Mouse (Mus musculus) CD4-positive helper T cell, adult 2 months (primary cell): ENCODE data around the gene Auh.

Experiments
- DNase-seq: peaks from one replicate; pipeline ENCODE4 v3.0.0-alpha.2; 2012; ENCODE audit warnings: low read depth, missing footprints, low spot score

Auh gene

DNA sequence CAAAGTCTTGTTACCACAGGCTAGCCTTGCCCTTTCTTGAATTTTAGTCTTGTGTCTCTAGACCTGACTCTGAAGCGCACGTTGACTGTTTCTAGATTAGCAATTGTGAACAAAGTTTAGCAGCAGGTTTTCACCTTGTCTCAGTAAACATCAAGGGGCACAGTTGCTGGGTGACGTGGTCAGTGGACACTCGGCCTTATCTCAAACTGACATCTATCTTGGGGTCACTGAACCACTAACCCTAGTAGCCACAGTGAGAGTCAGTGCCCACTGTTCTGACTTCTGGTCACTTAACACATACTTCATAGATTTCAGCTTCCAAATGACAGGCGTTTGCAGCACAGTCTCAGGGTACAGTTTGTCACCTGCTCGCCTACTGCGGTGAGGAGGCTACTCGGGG lies 93.2 kb downstream of the Auh start:
- no peak for DNase-seq

DNA sequence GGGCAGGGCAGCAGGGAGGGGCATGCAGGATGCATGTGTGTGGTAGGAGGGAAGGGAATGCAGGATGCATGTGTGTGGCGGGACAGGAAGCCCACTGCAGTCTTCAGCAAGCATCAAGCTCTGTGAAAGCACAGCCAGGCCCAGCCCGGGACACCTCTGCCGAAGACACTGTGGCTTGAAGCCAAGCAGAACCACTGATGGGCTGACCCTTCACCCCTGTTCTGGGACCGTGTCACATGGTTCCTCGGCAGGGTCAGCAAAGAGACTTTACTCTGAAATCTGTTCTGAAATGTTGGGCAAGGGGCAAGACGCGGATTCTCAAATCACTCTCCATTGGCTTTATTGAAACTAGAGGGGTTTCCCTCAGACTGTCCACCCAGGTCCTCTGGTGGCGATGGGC lies 94.9 kb downstream of the Auh start:
- DNase-seq: no peak

DNA sequence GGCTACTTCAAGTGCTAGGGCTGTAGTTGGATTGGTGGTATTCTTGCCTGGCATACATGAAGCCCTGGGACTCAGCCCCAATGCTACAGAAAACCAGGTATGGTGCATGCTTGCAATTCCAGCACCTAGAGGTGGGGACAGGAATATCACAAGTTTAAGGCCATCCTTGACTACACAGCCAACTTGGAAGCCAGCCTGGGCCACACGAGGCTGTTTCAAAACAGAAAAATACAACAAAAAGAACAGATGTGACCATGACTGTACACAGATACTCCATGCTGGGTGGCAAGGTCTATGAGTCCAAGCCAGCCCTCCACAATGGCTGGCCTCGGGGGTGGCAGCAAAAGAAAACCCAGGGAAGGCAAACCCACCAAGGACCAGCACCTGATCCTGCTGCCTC lies 95.7 kb downstream of the Auh start:
- DNase-seq: no peak

DNA sequence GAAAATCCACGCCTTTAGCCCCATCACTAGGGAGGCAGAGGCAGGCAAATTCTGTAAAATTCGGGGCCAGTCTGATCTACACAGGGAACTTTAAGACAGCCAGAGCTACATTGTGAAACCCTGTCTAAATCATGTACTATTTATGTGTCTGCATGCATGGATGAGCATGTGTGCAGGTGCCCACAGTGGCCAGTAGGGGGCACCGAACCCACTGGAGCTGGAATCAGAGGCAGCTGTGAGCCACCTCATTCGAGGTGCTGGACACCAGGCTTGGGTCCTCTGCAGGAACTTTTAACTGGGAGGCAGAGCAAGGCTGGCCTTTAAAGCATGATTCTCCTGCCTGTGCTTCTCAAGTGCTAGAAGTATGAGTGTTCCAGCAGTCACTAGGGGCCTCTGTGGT lies 96.3 kb downstream of the Auh start:
- DNase-seq: no peak

DNA sequence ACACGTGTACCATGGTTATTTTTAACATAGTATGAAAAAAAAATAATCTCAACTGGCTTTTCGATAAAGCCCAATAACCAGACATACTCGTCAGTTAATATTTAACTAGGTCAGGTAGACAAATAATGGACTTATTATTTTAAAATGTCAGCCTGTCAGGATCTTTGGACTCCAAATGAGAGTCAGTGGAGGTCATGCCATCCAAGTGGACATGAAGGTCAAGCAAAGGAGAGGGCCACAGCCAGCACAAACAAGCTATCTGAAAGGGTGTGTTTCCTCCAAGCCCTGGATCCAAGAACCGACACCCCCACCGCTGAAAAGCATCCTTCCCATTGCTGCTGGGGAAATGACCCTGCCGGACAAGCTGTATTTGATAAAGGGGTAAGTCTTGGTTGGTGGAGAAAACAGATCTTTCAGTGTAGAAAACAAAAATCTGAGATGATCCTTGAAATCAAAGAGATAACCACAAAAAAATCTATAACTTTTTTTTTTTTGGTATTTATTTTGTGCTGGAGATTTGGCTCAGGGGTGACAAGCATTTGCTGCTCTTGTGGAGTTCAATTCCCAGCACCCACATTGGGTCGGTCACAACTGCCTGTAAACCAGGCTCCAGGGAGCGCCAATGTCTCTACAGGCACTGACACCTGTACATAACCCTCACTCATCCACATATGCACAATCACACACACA lies 96.9 kb downstream of the Auh start:
- no peak for DNase-seq

DNA sequence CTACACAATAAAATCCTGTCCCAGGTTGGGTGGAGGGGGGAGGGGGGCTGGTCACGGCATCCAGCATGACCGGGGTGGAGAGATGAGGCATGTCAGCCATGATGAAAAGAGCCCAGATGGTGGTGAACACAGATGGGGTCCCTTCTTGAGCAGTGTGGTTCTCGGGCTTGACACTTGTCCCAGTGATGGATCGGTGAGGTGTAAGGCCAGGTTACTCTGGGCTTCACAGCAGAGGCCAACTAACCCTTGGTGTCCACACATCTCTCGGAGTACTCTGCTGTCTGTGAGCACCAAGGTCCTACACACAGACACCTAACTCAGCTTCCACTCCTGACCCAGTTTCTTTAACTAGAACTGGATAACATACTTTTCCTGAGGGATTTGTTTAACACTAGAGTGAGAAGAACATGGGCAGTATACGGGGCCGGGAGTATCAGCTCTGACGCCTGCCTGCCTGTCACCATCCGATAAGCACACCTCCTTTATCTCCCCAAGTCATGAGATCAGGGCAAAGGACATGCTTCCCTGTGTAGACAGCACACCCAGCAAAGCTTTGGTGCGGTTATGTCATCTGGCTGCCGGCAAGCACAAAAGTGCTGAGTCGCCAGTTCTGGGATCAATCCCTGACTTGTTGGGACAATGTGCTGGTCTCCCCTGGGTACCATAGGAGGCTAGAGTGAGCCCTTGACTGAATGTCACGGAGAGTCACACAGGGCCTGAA lies 98.3 kb downstream of the Auh start:
- DNase-seq: no peak

DNA sequence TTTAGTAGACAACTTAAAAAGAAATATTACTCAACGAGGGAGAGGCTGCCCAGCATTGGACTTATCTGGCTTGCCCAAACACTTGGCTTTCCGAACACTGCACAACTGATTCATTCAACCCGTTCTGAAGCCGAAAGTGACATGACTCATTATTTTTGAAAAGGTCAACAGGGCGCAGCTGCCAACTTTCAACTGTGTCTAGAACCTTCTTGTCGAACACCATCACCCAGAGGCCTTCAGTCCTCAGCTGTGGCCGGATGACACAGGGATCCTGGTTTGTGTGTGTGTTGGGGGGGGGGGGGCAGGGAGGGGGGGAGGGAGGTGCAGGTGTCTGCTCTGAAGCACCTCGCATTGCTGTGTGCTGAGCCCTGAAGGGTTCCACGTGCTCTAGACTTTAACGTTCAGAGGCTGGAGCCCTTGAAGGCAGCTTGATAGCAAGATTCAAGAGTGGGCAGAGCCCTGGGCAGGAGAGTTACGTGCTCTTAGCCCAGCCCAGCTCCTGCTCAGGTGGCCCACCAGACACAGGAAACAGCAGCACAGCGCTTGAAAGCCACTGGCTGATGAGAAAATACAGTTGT lies 100.4 kb downstream of the Auh start:
- peak; percentile 62 for DNase-seq

DNA sequence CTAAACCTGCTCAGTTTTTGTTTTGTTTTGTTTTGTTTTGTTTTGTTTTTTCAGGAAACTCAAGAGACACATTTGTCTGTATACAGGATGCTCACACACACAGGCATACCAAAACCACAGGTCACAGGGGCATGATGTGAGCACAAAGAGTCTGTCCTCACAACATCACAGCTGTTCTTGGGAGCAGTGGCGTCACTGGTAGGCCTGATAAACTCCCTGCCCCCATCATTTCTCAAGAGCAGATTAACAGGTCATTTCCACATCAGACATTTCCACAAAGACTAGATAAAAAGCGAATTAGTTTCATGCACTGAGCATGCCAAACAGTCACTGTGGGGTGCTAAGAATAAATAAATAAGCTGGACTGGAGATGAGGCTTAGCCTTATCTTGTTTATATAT lies 101.3 kb downstream of the Auh start:
- peak; percentile 61 for DNase-seq

DNA sequence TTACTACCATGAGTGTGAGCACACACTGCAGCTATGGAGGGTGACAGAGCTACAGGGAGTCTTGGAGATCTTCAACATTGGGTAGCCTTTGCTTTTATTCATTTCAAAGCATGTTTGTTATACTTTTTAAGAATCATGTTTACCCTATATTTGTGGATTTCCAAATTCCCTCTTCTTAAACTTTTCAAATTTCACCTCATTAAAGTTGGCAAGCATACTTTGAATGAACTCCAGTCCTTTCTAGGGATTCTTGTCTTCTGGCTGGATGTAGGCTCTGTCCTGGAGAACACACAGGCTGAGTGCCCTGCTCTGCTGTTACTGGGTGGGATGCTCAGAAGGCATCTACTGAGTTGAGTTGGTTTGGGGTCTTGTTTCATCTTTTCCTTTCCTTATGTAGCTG lies 102.8 kb downstream of the Auh start:
- no peak for DNase-seq

DNA sequence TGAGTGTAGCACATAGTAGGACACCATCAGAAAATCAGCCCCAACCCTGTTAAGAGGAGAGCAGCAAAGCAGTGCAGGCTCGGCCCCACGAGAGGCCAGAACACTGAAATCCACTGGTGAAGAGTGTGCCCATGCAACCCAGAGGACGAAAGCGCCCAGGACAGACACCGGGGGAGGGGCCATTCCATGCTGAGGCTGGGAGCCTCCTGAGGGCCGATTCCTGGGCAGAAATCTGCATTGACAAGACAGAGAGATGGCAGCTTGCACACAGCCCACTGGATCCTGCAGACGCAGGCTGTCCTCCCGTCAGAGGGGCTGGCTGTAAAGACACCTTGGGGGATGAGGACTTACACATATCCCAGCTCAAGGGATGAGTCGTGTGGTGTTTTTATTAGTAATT lies 104.7 kb downstream of the Auh start:
- DNase-seq: no peak

DNA sequence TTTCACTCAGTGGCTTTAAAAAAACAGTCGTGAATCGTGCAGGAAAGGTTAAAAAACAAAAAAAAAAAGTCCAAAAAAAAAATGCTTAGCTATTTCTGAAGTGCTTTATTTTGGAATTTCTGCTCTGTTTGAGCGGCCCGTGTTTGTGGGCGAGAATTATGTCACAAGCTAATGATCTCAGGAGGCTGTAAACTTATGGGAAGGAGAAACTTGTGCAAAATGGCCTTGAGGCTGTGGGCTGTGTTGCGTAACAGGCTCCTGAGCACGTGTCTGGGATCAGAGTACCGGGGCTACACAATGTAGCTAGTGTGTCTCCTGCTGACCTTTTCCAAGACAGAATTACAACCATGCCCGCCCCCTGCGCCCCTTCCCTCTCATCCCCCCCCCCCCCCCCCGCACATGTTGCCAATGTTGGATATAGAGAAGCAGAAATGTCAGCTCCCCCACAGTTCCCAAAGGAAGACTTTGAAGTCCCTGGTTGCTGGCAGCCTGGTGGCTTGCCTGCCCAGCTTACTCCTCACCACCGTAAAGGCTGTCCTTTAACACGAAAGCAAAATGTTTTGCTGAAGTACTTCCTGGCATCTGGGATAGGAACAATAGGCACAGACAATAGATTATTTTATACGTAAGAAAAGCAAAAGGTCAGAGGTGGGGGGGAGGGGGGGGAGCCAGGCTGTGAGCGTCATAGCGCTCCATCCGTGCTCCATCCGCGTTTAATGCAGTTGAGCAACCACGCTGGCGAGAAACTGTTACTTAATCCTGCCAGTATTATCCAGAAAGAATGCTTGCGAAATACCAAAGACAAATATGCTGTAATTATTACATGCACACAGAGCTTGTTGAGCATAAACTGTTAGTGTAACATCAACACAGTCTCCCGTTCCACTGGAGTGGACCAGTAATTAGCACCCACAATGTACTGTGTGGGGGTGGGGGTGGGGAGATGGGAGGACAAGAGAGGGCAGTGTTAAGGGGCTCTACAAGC lies 107.0 kb downstream of the Auh start:
- DNase-seq: peak; percentile 43

DNA sequence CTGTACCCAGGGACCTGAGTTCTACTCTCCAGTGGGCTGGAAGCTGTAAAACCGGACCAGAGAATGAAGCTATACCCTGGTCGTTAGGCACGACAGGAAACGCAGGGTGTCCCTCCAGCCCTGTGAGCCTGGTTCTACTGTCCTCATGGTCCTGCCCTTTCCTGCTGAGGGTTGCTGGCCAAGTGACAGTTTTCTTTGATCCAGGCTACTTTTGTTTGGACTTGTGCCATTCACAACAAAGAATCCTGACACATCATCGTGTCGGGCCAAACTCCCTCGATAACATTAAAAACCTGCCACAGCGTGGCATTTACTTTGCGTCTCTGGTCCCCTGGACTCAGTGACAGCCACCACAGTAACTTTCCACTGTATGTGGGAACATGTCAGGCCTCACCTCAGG lies 107.9 kb downstream of the Auh start:
- DNase-seq: no peak

DNA sequence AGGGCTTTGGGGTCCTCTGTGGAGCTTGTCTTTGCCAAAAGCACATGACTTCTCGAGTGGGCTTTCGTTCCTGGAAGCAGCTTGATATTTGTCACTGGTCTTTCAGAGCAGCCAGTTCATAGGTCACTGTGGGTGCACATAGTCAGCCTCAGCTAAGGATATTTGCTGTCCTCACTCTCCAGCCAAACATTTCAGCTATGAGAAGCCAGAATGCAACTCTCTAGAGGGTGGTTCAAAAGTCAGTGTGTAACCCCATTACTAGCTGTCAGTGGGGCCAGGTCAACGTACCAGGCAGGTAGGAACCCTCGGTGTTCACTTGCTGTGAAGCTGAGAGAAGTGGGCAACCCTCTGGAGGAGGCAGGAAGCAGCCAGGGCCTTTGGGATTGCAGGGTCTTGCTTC lies 109.6 kb downstream of the Auh start:
- no peak for DNase-seq

DNA sequence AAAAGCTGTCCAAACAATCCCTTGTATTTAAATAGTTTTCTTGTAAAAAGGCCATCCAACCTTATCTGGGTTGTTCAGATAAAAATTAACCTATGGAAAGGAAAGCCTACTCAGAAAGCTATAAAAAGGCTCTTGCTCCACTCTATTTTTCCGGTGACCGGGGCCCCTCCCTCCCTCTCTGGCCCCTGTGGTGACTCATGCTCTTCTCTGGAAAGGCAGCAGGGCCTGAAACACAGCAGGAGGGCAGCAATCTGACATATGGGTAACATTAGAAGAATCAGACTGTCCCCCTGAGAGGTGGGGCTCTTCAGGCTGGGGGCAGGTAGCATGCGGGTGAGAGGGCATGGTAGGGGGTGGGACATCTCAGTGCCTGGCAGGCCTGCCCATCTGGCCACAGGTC lies 110.7 kb downstream of the Auh start:
- no peak for DNase-seq

DNA sequence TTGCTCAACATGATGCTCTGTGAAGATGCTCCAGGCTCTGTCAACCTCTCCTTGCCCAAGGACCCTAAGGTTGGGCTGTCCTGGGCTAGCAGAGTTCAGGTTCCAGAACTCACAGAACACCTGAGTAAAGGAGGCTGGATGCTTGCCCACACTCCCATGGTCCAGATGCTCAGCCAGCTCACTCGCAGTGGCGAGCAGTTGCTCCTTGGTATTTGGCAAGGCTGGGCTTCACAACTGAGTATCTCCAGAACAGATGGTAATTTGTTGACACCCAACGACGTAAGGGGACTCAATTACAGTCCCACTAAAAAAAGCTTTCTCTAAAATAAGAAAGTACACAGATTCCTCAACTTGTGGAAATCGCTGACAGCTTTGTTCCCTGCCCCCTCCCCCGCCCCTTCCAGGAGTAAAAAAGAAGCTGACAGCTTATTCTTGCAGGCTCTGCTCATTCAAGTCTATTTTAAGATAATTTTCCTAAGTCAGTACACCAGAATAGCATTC lies 111.4 kb downstream of the Auh start:
- no peak for DNase-seq

DNA sequence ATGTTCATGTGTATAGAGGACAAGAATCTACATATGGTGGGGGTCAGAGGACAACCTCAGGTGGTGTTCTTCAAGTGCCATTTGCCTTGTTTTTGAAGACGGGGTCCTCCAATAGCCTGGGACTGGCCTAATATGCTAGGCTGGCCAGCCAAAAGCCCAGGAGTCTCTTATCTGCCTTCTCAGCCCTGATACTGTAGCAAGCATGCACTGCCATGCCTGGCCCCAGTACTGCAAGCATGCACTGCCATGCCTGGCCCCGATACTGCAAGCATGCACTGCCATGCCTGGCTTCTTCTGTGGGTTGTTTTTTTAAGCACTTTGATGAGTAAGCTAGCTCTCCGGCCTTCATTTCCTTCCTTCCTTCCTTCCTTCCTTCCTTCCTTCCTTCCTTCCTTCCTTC lies 115.7 kb downstream of the Auh start:
- no peak for DNase-seq

DNA sequence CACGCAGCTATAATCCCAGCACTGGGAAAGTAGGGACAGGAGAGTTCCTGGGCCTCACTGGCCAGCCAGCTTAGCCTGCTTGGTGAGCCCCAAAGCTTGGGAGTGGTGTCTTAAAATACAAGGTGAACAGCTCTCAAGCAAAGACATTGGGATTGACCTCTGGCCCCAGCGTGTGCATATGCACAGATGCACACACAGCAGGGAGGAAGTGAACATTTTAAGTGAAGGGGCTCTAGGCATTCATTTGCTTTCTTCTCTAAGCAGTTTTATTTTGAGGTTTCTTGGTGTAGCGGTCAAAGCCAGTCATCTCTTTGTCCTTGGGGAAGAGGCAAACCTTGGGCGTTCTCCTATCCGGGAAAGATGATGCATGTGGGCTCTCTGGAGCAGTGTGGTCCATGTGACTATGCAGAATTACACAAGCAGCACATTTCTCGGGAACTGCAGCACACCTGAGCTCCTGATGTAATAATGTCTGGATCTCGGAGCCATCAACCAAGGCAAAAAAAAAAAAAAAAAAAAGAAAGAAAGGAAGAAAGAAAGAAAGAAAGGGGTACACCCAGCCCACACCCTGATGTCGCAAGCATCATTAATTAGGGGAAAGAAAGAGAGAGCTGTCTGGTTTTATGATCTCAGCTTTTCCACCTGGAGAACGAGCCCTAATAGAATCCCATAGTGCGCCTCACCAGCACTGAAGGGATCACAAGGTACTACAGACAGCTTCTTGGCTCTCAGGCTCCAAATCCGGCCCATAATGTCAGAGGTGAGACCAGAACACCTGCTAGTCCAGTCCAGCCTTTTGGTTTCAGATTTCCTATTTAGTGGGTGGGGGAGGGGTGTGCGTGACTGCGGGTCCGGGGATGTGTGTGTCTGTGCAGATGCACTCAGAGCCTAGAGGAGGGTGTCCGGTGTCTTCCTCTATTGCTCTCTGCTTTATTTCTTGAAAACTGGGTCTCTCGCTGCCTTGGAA lies 116.6 kb downstream of the Auh start:
- DNase-seq: no peak

DNA sequence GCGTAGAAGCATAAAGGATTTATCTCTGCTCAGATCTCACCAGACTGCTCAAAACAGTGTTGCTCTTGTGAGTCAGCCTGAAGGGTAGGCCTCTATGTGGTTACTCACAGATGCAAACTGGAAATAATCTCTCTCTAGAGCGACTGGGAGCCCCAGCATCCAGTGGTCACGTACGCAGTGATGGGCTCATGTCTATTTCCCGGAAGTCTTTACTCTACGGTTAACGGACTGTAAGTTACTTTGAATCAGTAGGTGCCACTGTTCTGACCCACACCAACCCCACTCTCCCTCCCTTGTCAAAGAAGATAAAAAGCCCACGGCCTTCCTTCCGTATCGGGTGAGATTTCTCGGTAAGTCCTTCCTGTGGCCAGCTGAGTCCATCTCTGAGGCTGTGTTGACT lies 121.8 kb downstream of the Auh start:
- peak; percentile 79 for DNase-seq

DNA sequence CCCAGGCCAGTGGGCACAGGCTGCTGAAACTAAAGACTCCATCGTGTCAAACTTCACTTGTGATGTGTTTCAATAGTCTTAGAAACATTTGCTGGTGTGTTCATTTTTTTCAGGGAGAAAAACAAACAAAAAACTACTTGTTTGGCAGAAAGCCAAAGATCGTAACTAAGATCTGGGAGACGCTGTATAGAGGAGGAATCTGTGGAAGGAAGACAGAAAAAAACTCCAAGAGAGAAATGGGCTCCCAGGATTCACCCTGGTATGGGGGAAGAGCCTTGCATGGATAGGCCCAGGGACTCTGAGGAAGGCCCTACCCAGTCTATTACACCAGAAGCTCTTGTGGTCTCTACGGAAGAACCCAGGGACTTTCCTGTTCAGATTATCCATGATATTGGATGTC lies 123.5 kb downstream of the Auh start:
- no peak for DNase-seq

DNA sequence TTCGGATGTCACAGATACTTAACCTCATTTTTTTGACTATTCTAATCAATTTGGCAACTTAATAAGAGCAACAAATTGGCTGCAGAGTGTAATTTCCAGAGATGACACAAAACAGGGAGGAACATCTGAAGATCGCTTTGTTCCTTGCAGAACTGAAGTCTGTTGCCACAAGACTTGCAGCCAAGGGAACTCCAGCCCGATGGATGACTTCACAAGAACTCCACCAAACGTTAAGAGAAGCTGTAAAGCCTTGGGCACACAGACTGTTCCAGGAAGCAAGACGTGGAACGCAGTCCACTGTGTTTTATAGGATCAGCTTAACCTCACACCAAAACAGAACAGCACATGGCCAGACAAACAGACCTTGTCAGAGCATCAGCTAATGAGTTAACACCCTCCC lies 123.9 kb downstream of the Auh start:
- DNase-seq: no peak

DNA sequence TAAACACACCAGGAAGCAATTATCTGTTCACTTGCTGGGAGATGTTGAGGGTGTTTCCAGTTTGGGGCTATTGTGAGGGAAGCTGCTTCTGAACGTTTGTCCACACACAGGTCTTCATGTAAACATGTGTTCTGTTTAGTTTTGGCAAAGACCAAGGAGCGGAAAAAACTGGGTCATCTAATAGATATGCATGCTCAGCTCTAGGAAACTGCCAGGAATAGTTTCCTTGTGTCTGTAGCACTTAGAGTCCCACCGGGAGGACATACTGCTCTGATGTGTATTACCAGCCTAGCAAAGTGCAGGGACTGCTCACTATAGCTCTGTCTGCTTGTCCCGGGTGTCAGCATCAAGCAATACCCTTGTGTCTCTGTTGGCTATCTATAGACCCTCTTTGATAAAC lies 127.0 kb downstream of the Auh start:
- no peak for DNase-seq
